Mouse (Mus musculus) brain, embryonic 14.5 days (tissue): ENCODE measurements around the gene Aup1.

Experiments
- CTCF ChIP-seq: fragments of 200-500 bp; IDR thresholded peaks from 2 replicates; pipeline ENCODE4 v1.5.1; 2012; ENCODE audit warnings: inconsistent platforms, mild to moderate bottlenecking, moderate library complexity, borderline replicate concordance; ENCODE audit not compliant: insufficient read depth, insufficient read length; ENCODE audit errors: extremely low read depth
- POLR2A ChIP-seq: fragments of 200-500 bp; IDR thresholded peaks from 2 replicates; pipeline ENCODE4 v1.6.1; 2012; ENCODE audit warnings: mild to moderate bottlenecking, inconsistent platforms, borderline replicate concordance; ENCODE audit not compliant: poor library complexity, insufficient read depth, insufficient read length, severe bottlenecking; ENCODE audit errors: extremely low read depth

- TF ChIP-seq CTCF (no peak), POLR2A (no peak)
These were observed 29.1 kb upstream of the Aup1 start for GRCm38 (mm10) chr6:83025221-83025620.
